Mouse (Mus musculus) brain, embryonic 18.5 days (tissue): ENCODE measurements around the gene Nt5c2.

Source experiments
- DNase-seq: peaks from one replicate; pipeline ENCODE4 v3.0.0-alpha.2; 2012; ENCODE audit warnings: low read depth, low spot score

The Nt5c2 gene

DNA sequence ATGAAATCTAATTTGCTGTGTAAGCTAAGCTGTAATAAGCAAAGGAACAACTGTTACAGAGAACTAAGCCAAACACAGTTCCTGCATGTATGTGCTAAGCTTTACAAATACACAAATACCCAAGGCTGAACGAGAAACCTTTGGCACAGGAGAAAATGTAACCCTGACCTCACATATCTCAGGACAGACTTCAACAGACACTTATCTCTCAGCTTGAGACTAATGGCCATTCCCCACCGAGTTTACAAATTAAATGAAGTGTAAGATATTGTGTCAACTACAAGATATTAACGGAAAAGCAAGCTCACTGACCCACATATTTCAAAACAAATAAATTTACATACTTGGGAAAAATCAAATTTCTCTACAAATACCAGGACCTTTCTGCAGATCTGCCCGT, 86.8 kb downstream of the Nt5c2 start:
- DNase-seq: no peak

DNA sequence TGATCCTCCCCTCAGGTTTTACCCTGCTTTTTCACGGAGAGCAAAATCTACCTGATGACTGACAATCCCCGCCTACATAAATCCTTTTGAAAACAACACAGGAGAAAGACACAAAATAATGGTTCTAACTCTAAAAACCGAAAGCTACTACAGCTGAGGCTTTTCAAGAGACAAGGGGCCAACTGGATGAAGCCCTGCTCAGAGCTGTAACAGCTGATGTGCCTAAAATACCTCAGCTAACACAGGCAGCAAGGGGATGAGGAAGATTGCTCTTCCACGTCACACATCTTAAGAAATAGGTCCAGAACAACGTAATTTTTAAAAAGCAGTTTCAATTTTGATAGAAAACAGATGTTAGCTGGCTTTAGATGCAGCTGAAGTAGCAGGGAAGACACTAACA, 88.0 kb downstream of the Nt5c2 start:
- no peak for DNase-seq

- DNase-seq: no peak
Measured at GRCm38 (mm10) chr19:46926357-46926756, 88.6 kb downstream of the Nt5c2 start.

- no peak for DNase-seq
Measured at GRCm38 (mm10) chr19:46920571-46920970, 94.4 kb downstream of the Nt5c2 start.

GRCm38 (mm10) chr19:46915406-46916080, 99.4 kb downstream of the Nt5c2 start:
- DNase-seq: no peak

DNA sequence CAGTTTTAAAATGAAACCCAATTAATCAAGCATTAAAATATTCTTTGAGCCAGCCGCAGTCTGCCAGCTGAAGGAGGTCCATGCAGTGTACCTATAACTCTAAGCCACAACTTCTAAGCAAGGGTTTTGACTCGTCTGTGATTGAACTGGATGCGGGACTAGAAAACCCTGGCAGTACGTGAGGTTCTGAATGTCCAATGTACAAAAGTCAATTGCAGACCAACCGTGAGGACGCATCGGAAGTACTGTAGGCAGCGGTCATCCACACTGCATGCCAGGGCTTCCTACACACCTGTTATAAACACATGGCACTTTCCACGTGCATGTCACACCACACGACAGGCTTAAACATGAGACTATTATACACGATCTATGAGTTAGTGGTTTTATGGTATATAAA, 101.3 kb downstream of the Nt5c2 start:
- no peak for DNase-seq

- no peak for DNase-seq
Measured at GRCm38 (mm10) chr19:46911492-46911891, 103.5 kb downstream of the Nt5c2 start.

DNA sequence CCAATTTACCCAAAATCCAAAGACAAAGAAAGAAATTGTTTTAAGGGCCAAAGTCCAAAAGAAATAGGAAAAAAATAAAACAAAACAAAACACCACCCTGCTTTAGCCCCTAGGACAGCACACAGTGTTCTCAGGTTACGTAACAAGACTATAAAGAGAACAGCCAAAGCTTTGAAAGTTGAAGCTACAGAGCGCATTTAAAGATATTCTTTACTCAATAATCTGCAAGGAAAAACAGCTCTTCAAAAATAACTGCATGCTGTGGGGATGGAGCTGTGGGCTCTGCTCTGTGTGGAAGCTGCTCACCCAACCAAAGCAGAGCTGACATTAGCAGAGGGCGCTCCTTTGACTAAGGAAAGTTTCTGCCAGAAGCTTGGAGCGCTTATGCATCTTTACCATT, 106.0 kb downstream of the Nt5c2 start:
- DNase-seq: no peak

DNA sequence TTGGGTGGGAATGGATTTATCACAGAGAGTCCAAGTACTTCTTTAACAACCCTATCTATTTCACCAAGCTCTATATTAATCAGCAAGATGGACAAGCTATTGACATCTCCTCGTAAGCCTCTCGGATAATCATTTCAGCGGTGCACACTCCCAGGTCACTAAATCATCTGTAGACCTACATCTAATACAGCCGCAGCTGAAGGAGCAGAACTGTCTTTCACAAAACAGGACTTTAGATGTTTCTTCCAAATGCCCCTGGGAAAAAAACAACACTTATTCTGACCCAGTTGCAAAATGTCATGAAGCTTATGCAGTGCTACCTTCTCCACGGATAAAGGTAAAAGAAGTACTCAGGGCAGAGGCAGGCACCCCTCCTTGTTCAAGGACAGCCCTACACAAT, 106.7 kb downstream of the Nt5c2 start:
- DNase-seq: no peak

GRCm38 (mm10) chr19:46905971-46906370, 109.0 kb downstream of the Nt5c2 start:
- no peak for DNase-seq

GRCm38 (mm10) chr19:46905383-46905782, 109.6 kb downstream of the Nt5c2 start:
- DNase-seq: no peak

- no peak for DNase-seq
Measured at GRCm38 (mm10) chr19:46904907-46905306, 110.0 kb downstream of the Nt5c2 start.

DNA sequence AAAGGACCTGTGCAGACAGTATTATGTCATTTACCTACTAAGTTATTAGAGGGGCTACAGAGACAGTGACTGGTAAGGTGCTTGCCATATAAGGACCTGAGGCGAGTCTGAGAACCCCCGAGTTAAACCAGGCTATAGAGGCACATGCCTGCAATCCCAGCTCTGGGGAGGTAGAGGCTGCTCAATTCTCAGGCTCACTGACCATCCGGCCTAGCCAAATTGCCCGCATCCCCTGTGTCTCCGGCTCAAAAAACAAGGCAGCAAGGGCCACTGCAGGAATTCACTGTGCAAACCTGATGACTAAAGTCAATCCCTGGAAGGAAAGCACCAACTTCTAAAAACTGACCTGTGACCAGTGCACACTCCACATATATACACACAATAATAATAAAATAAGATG, 111.6 kb downstream of the Nt5c2 start:
- DNase-seq: no peak

GRCm38 (mm10) chr19:46901323-46901722, 113.6 kb downstream of the Nt5c2 start:
- DNase-seq: no peak

DNA sequence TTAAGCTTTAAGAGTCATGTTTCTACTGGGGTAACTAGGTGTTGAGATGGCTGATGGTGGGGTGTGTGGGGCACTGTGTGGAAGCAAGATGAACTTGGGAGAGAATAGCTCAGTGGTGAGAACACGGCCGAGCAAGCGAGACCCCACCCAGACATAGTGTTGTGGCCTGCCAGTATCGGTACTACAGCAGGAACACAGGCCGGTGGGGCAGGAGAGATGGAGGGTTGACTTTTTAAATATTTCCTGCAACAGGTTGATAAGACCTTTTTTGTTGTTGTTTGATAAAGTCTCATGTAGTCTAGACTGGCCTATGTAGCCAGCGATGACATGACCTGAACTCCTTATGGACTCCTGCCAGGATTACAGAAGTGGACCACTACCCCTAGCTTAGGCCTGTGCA, 114.2 kb downstream of the Nt5c2 start:
- no peak for DNase-seq

DNA sequence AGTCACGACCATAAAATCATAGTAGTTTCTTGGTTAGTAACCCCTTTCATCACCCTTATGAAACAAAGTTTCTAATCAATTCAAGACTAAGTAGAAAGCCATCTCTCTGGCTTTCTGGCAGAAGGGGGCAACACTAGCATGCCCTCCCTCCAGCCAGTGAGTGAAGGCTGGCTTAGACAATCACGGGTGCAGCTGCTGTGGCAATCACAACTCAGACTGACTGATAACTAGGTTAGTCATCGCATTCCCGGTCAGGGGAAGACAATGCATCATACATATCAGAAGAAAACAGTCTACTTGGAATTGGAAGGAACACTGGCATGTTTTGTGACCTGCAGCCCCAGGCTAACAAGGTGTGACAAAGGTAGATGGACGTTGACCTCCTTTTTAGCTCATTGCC, 115.1 kb downstream of the Nt5c2 start:
- DNase-seq: no peak

DNA sequence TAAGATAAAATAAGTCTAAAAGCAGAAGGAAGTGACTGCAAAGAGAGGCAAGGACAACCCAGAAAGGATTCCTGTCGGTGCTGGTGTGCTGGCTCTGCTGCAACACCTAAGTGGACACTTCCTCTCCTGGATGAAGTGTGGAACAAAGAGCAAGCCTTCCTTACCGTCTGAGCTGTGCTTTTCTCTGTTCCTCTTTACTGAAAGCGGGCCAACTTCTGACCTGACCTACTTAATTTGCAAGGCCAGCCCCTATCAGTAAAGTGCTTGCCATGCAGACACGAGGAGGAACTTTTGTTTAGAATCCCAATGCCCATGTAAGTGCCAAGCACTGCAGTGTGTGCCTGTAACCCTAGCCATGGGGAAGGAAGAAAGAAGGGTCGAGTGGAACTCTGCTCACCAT, 115.6 kb downstream of the Nt5c2 start:
- no peak for DNase-seq

DNA sequence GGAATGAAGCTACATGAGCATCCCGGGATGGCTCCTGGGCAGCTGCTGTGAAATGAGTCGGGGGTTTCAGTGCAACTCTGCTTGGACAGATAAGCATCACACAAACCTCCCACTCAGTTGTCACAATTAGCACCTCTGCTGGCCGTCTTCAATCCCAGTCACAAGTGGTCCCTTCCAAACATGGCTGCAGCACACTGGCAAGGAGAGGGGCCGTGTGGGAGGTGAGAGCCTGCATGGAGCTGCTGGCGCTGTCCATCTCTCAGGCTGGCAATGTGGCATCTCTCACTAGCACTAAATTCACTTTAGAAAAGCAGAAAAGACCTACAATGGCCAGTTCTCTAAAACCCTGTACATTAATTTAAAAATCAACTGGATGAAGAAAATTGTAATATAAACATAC, 116.7 kb downstream of the Nt5c2 start:
- no peak for DNase-seq

GRCm38 (mm10) chr19:46897135-46897534, 117.8 kb downstream of the Nt5c2 start:
- DNase-seq: no peak

- DNase-seq: no peak
Measured at GRCm38 (mm10) chr19:46893484-46893883, 121.5 kb downstream of the Nt5c2 start.

- no peak for DNase-seq
Measured at GRCm38 (mm10) chr19:46892856-46893255, 122.1 kb downstream of the Nt5c2 start.

DNA sequence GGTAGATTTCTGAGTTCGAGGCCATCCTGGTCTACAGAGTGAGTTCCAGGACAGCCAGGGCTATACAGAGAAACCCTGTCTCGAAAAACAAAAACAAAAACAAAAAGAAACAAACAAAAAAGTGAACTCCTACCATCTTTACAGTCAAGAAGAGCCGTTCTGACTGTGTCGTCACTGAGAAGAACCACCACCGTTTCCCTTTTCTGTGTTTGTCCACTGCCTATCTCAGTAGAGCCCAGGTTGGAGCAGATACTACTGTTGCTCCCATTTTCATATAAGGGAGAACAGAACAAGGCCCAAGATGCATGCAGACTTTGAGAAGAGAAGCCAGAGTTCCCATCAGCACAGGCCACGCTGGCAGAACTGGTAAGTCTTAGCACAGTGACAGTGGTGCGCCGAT, 124.3 kb downstream of the Nt5c2 start:
- no peak for DNase-seq

DNA sequence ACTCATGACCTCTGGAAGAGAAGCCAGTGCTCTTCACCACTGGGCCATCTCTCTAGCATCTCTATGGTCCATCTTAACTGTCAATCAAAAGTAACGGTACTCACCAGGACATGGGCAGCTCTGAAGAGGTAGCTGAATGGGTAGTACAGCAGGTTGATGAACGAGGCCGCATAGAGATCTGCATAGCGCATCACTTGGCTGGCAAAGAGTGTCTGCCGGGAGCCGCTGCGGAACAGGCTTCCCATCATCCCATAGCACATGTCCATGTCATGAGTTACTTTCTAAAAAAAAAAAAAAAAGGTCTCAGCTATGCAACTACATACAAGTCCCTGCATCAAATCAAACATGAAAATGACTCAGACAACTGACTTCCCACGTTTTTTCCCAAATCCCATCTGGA, 125.3 kb downstream of the Nt5c2 start:
- DNase-seq: no peak
